Mouse (Mus musculus) heart, adult 2 months (tissue): ENCODE data around the gene Epgn.

Source experiments
- CTCF ChIP-seq: fragments of 200-600 bp; IDR thresholded peaks from 2 replicates; pipeline ENCODE4 v1.8.1; 2022; ENCODE audit warnings: antibody characterized with exemption, mild to moderate bottlenecking, moderate library complexity
- EP300 ChIP-seq: fragments of 200-500 bp; IDR thresholded peaks from 2 replicates; pipeline ENCODE4 v1.6.1; 2011; ENCODE audit warnings: low read depth, low read length, control low read depth; ENCODE audit not compliant: insufficient read depth
- POLR2A ChIP-seq: fragments of 200-500 bp; IDR thresholded peaks from 2 replicates; pipeline ENCODE4 v1.6.1; 2011; ENCODE audit warnings: mild to moderate bottlenecking, low read depth, low read length, control low read depth; ENCODE audit not compliant: insufficient read depth

DNA sequence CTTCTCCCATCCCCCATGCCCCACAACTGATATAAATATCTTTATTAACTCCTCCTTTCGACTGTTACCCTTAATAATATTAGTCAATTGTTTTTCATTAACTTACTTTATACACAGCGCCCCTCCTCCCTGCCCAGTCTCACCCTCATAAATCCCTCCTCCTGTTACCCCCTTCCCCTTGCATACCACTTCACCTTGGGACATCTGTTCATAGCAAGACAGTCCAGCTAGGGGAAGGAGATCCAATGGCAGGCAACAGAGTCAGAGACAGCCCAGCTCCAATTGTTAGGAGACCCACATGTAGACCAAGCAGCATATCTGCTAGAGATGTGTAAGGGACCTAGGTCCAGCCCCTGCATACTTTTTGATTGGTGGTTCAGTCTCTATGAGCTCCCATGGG is 11.7 kb downstream of the Epgn start:
- TF ChIP-seq POLR2A = no peak
- no peak for TF ChIP-seq CTCF
- no peak for TF ChIP-seq EP300
